Mouse (Mus musculus) hindbrain, embryonic 10.5 days (tissue): ENCODE results near the gene Ccnl1. TPM values are rescaled to one million over a fixed set of nuclear protein-coding genes. Genes with fewer than 3 reads are reported as not detected.

Experiments used
- DNase-seq: peaks from one replicate; pipeline ENCODE4 v3.0.0-alpha.2; 2017; ENCODE audit warnings: low spot score
- H3K27ac ChIP-seq: fragments of 300-500 bp; sonication (generic); 2 replicates; pipeline ENCODE4 v1.5.1; 2016; ENCODE audit warnings: mild to moderate bottlenecking, moderate library complexity
- H3K27me3 ChIP-seq: fragments of 300-500 bp; sonication (generic); 2 replicates; pipeline ENCODE4 v1.6.1; 2016; ENCODE audit warnings: mild to moderate bottlenecking; ENCODE audit not compliant: poor library complexity, insufficient read depth, severe bottlenecking
- H3K36me3 ChIP-seq: fragments of 300-500 bp; sonication (generic); 2 replicates; pipeline ENCODE4 v1.6.1; 2016; ENCODE audit warnings: mild to moderate bottlenecking, moderate library complexity
- H3K4me1 ChIP-seq: fragments of 300-500 bp; sonication (generic); replicated peaks from 2 replicates; pipeline ENCODE4 v1.6.1; 2016; ENCODE audit warnings: mild to moderate bottlenecking
- H3K4me3 ChIP-seq: fragments of 300-500 bp; sonication (generic); 2 replicates; pipeline ENCODE4 v1.5.1; 2016; ENCODE audit warnings: mild to moderate bottlenecking, moderate library complexity
- H3K9me3 ChIP-seq: fragments of 300-500 bp; sonication (generic); 2 replicates; pipeline ENCODE4 v1.6.1; 2016; ENCODE audit warnings: mild to moderate bottlenecking, moderate library complexity
- whole genome bisulfite sequencing: fragments of 180-500 bp; shearing (Covaris S2); methylation state at CpG from one replicate; pipeline ENCODE4 v1.1.7; 2016; 5-methylcytosine and 5-hydroxymethylcytosine counted together
- polyA plus RNA-seq: library from polyadenylated mRNA; unstranded; fragments of >200 nt; fragmentation: Nextera tagmentation; extraction: Ambion mirVana; gene quantifications from 2 replicates; pipeline ENCODE4 v1.2.1, GENCODE M21; 2016

The Ccnl1 gene
- polyA plus RNA-seq, 1 experiment from 2014 or later: 84.6 TPM

DNA sequence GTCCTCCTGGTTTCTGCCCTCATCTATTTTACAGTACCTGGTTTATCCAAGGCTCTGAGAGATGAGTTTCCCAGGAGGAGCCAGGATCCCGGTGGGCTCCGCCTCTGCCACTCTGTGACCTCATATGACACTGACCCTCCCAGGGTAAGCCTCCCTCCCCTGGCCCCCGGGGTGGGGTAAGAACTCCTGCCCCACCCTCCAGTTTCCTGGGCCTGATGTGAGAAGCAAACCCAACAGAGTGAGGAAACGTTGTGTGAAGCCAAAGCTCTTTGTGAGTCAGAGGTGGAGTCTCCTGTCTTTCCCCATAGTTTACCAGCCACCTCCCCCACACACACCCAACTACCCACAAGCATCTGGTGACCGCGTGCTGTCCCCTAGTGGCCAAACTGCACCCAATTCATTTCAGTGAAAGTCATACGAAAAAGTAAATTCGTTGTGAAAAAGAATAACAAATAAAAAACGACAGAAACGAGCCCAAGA, 28.7 kb downstream of the Ccnl1 start:
- peak overlapping the region; percentile 40 for H3K4me3 ChIP-seq
- no peaks in the 10 kb centered on the region; the same call in 1 of the 2 replicates for H3K27me3 ChIP-seq
- peak overlapping the region; percentile 92 for H3K27ac ChIP-seq
- H3K9me3 ChIP-seq: no peaks in the 10 kb centered on the region
- peak; percentile 88 for DNase-seq
- no peaks in the 10 kb centered on the region for H3K36me3 ChIP-seq
- 3% methylated on average over 10 of the region's 10 CpGs for WGBS
- H3K4me1 ChIP-seq: peaks cover 33% of the 10 kb centered on the region

DNA sequence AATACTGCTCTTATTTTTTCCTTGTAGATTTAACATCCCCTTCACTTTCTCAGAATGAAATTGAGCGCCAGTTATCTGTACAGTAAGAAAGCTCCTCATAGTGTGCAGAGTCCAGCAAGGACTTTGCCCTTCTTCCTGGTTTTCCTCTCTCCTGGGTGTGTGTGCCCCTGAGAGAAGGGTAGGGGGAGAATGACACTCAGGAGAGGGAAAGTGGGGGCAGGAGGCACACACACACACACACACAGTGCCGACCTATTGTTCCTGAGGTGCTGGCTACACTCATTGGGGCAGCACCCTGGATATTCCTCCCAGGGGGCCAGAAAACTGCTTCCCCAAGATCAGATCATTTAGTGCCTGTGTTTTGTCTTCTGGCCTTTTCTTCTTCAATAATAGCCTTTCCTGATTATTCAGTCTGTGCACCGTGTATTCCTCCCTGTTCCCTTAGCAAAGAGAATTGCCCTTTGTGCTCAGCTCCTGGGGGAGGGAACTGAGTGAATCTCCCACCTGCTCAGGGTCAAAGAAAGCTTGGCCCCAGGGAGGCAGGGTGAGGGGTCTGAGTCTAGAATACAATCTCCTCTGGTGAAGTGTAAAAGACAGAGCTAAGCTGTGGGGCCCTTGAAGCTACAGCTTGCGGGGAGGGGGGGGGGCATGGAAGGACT, 29.3 kb downstream of the Ccnl1 start:
- WGBS: 30% methylated on average over 4 of the region's 4 CpGs
- no peaks in the 10 kb centered on the region for H3K9me3 ChIP-seq
- peak overlapping the region; percentile 92 for H3K27ac ChIP-seq
- no peaks in the 10 kb centered on the region for H3K36me3 ChIP-seq
- H3K4me1 ChIP-seq: peaks cover 33% of the 10 kb centered on the region
- H3K27me3 ChIP-seq: no peaks in the 10 kb centered on the region; the same call in 1 of the 2 replicates
- DNase-seq: peak; percentile 70
- H3K4me3 ChIP-seq: peak overlapping the region; percentile 40

DNA sequence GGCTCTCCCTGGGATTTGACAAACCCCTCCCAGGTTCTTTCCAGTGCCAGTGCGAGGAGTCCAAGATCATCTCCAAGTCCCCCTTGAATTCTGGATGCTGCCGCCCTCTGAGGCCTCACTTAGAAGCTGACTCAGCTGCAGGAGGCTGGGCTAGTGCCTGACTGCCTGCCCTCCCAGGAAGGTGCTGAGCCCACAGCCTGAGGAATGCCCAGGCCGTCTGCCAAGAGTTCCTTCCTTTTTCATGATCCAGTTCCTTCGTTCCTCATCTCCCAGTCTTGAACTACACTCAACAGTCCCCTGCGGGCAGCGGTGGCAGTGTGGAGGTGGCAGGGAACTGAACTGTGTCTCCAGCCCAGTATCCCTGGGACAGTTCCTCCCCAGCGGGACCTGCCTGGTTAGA, 30.4 kb downstream of the Ccnl1 start:
- 63% methylated on average over 7 of the region's 7 CpGs for WGBS
- Histone ChIP-seq H3K36me3 (no peaks in the 10 kb centered on the region), H3K4me1 (peaks cover 33% of the 10 kb centered on the region), H3K4me3 (no peak overlapping the region), H3K27ac (peak overlapping the region; percentile 79), H3K27me3 (no peaks in the 10 kb centered on the region; the same call in 1 of the 2 replicates), H3K9me3 (no peaks in the 10 kb centered on the region)
- DNase-seq: peak; percentile 25

DNA sequence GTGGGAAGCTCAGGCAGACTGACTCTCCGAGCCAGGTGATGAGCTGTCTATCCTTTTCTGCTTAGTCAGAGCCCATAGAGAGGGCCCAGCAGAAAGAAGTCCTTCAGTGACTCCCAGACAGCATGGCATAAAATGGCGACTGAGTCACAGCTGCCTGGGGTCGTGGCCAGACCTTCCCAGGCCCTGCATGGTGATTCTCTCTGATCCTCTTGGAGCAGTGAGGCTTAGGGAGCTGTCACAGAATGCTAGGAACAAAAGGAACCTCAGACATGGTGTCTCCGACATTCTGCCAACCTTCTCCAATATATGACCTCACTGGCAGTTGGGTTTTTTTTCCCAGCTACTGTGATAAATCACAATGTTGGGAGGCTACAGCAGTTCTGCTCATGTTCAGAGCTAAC, 30.9 kb downstream of the Ccnl1 start:
- no peak overlapping the region for H3K4me3 ChIP-seq
- DNase-seq: no peak
- H3K27ac ChIP-seq: peak overlapping the region; percentile 79
- H3K9me3 ChIP-seq: no peaks in the 10 kb centered on the region
- no peaks in the 10 kb centered on the region; the same call in 1 of the 2 replicates for H3K27me3 ChIP-seq
- peaks cover 33% of the 10 kb centered on the region for H3K4me1 ChIP-seq
- WGBS: 79% methylated on average over 4 of the region's 4 CpGs
- H3K36me3 ChIP-seq: no peaks in the 10 kb centered on the region

DNA sequence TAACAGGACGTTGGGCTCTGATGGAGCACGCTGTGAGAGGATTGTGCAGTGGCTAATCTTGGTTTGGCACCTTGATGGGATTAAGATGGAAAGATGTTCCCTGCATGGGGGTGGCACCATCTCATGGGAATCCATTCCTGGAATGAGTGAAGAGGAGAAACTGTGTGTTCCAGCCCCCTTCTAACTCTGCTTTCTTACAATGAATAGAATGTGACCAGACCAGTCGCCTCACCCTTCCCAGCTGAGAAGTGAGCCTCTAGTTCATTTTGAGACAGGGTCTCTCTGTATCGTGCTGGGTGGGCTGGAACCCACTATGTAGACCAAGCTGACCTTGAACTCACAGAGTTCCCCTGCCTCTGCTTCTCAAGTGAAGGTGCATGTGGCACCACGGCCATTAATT, 31.6 kb downstream of the Ccnl1 start:
- no peak overlapping the region for H3K4me3 ChIP-seq
- no peaks in the 10 kb centered on the region for H3K36me3 ChIP-seq
- H3K9me3 ChIP-seq: no peaks in the 10 kb centered on the region
- no peak for DNase-seq
- H3K27ac ChIP-seq: no peak overlapping the region
- no peaks in the 10 kb centered on the region; the same call in 1 of the 2 replicates for H3K27me3 ChIP-seq
- 90% methylated on average over 5 of the region's 5 CpGs for WGBS
- H3K4me1 ChIP-seq: peaks cover 33% of the 10 kb centered on the region

DNA sequence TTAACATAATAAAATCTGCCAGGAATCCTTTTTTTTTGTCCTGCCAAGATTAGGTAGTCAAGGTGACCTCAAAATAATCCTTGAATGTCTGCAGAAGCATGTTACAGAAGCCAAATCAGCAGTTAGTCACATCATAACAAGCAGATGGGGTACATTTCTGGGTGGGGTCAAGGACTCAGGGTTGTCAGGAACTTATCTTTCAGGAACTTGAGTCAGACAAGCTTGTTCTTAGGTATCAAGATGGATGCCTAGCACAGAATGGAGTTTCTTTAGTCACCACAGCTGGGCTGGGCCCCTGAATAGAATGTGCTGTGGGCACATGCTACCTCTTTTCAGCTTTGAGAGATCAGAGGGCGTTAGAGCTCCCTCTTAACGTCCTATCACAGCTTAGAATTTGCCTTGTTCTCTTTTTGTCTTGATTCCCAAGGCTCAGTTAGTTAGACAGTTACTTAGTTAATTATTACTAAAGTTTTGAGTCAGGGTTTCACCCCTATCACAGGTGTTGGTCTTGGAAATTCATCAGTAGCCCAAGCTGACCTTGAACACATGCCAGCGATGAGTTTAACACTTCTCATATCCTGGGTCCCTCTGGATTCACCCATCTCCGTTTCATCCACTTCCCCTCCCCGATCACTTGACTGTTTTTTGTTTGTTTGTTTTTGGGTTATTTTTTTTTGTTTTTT, 32.9 kb downstream of the Ccnl1 start:
- Histone ChIP-seq H3K27me3 (no peaks in the 10 kb centered on the region; the same call in 1 of the 2 replicates), H3K36me3 (no peaks in the 10 kb centered on the region), H3K4me1 (peaks cover 33% of the 10 kb centered on the region), H3K4me3 (no peak overlapping the region), H3K27ac (no peak overlapping the region), H3K9me3 (no peaks in the 10 kb centered on the region)
- 87% methylated on average over 5 of the region's 5 CpGs for WGBS
- no peak for DNase-seq

DNA sequence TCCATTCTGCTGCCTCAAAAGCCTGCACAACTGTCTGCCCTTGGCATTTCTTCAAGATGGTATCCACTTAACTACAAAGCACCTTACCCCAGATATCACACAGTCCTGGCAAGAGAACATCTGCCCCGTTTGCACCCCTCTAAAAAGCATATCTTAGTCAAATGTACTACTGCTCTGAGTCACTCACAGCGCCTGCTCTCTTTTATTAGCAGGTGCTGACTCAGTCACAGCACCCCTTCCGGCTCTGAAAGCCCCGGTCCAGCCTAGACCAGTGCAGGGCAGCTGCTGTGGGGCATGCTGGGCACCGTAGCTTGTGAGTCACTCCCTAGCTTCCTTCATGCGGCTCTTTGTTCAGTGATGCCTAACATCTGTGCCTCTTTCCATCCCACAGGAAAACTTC, 35.6 kb downstream of the Ccnl1 start:
- Histone ChIP-seq H3K4me3 (no peak overlapping the region), H3K27me3 (no peaks in the 10 kb centered on the region; the same call in 1 of the 2 replicates), H3K27ac (peak overlapping the region; percentile 62; the same call in 1 of the 2 replicates), H3K36me3 (no peaks in the 10 kb centered on the region), H3K4me1 (peaks cover 5% of the 10 kb centered on the region), H3K9me3 (no peaks in the 10 kb centered on the region)
- DNase-seq: no peak
- 70% methylated on average over 6 of the region's 6 CpGs for WGBS

DNA sequence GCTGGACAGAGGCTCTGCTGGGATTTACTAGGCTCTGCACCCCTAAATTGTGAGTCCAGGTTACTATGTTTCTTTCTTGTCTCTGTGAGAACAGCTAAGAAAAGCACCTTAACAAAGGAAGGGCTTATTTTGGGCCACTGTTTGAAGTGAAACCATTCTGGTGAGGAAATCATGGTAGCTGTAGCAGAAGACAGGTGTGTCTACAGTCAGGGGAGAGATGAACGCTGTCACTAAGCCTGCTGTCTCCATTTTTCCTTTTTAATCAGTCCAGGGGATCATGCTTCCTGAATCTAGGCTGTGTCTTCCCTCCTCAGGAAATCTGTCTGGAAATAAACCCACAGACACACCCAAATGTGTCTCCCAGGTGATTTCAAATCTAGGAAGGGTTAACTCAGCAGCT, 36.4 kb downstream of the Ccnl1 start:
- Histone ChIP-seq H3K4me1 (no peaks in the 10 kb centered on the region), H3K27ac (no peak overlapping the region), H3K27me3 (no peaks in the 10 kb centered on the region; the same call in 1 of the 2 replicates), H3K36me3 (no peaks in the 10 kb centered on the region), H3K9me3 (no peaks in the 10 kb centered on the region), H3K4me3 (no peak overlapping the region)
- 95% methylated on average over 1 of the region's 1 CpGs for WGBS
- no peak for DNase-seq

DNA sequence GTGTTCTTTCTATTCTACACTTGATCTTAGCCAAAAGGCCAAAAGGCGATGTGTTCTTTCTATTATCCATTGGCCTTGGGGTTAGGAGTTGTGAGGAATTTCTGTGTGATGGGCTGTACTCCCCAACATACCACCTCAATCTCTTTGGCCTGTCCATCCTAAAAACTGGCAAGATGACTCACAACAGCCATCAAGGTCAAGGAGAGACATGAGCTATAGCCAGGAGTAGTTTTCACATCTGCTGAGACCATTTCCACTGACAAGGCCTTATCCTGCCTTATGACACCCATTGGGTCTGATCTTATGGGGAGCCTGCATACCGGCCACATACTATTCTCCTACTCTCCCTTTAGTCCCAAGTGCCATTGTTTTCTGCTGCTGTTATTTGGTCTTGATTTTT, 39.0 kb downstream of the Ccnl1 start:
- H3K27ac ChIP-seq: no peak overlapping the region
- no peak for DNase-seq
- H3K4me1 ChIP-seq: no peaks in the 10 kb centered on the region
- WGBS: 95% methylated on average over 2 of the region's 2 CpGs
- no peaks in the 10 kb centered on the region for H3K36me3 ChIP-seq
- H3K4me3 ChIP-seq: no peak overlapping the region
- no peaks in the 10 kb centered on the region for H3K27me3 ChIP-seq
- H3K9me3 ChIP-seq: no peaks in the 10 kb centered on the region

DNA sequence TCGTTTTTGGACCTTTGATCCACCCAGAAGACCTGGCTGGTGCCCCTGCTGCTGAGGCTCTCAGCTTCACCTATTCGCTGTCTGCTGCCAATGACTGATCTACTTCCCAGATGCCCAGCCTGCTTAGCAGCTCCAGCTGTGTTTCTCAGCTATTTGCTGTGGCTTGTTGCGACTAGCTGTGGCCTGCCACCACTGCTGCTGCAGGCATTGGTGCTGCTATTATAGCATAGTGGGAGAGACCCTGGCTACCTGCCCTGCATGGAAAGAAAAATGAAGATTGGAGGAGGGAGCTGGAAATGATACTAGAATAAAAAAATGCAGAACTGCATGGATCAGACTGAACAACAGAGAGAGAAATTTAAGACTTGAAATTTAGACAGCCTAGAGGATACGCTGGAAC, 45.1 kb downstream of the Ccnl1 start:
- DNase-seq: no peak
- no peaks in the 10 kb centered on the region for H3K36me3 ChIP-seq
- no peaks in the 10 kb centered on the region for H3K9me3 ChIP-seq
- no peaks in the 10 kb centered on the region for H3K4me1 ChIP-seq
- no peaks in the 10 kb centered on the region for H3K27me3 ChIP-seq
- no peak overlapping the region for H3K4me3 ChIP-seq
- no peak overlapping the region for H3K27ac ChIP-seq
- 66% methylated on average over 4 of the region's 4 CpGs for WGBS

DNA sequence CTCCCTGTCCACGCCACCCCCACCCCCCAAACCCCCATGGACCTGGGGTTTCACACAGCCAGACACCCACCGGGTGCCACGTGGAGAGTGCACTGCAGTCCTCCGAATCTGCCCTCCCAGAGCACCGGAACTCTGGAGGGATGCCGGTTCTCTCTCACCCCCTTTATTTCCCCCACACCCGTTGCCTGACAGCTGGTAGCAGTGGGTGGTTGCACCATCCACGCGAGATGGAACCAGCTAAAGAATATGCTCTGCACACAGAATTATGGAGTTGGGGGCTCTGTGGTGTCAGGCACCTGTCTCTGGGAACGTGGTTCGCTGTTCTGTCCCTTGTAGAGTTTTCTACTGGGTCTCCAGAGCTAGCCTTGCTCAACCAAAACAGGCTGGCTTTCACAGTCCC, 45.8 kb downstream of the Ccnl1 start:
- 76% methylated on average over 11 of the region's 11 CpGs for WGBS
- Histone ChIP-seq H3K4me1 (no peaks in the 10 kb centered on the region), H3K4me3 (no peak overlapping the region), H3K9me3 (no peaks in the 10 kb centered on the region), H3K27me3 (no peaks in the 10 kb centered on the region), H3K27ac (no peak overlapping the region; the same call in 1 of the 2 replicates), H3K36me3 (no peaks in the 10 kb centered on the region)
- DNase-seq: no peak

DNA sequence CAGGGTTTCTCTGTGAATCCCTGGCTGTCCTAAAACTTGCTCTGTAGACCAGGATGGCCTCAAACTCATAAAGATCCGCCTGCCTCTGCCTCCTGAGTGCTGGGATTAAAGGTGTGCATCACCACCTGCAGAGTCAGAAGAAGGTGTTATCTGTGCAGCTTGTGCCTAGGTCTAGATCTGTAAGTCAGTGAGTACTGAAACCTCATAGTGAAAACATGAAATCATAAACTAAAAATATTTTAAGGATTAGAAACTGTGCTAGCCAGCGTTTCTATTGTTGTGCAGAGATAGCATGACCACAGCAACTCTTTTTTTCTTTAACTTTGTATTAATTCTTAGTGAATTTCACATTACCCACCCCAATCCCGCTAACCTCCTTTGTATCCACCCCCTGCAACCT, 46.8 kb downstream of the Ccnl1 start:
- Histone ChIP-seq H3K4me3 (no peak overlapping the region), H3K9me3 (no peaks in the 10 kb centered on the region), H3K27ac (no peak overlapping the region), H3K4me1 (no peaks in the 10 kb centered on the region), H3K36me3 (no peaks in the 10 kb centered on the region), H3K27me3 (no peaks in the 10 kb centered on the region)
- WGBS: 92% methylated on average over 3 of the region's 3 CpGs
- no peak for DNase-seq

DNA sequence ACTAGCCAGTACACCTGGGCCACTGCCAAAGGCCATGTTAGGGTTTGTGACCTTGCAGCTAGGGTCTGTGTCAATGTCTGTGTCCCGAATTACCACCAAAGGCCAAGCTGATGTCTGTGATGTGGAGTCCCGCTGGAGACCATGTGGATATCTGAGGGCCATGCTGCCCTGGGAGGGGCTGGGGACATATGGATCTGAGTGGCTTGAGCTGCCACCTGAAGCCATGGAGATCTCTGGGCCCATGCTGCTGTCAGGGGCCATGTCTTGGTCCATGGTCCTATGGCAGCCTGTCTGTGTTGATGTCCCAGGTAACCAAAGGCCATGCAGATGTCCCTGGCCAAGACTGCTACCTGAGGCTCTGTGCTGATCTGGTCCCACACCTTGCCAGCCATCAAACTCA, 48.6 kb downstream of the Ccnl1 start:
- Histone ChIP-seq H3K36me3 (no peaks in the 10 kb centered on the region), H3K27me3 (no peaks in the 10 kb centered on the region), H3K9me3 (no peaks in the 10 kb centered on the region), H3K4me3 (no peak overlapping the region), H3K27ac (no peak overlapping the region), H3K4me1 (peaks cover 16% of the 10 kb centered on the region; the same call in 1 of the 2 replicates)
- WGBS: 82% methylated on average over 2 of the region's 2 CpGs
- no peak for DNase-seq
